Mouse (Mus musculus): ENCODE data around the gene Camk2g. TPM values are rescaled to one million over a fixed set of nuclear protein-coding genes. Genes with fewer than 3 reads are reported as not detected.

The Camk2g gene
- polyA plus RNA-seq, 1 experiment = 42.3 TPM

- DNase-seq = no peak
- H3K4me3 ChIP-seq (ENCODE audit: control insufficient read depth, insufficient read depth, low read length) = no peak overlapping the region
- H3K27ac ChIP-seq (ENCODE audit: control insufficient read depth, insufficient read depth, low read length) = no peak overlapping the region
- no peak for TF ChIP-seq CTCF (IDR thresholded peaks at IDR 0.05; ENCODE audit: borderline replicate concordance, control insufficient read depth, extremely low read depth, insufficient read depth, low read length, poor library complexity)
- TF ChIP-seq POLR2A (IDR thresholded peaks at IDR 0.05; ENCODE audit: control insufficient read depth, extremely low read depth, insufficient read depth, low read length, poor library complexity) = no peak
- H3K36me3 ChIP-seq (ENCODE audit: control insufficient read depth, insufficient read depth, low read length) = no peaks in the 10 kb centered on the region
- WGBS = 65% methylated on average over 7 of the region's 7 CpGs
- H3K4me1 ChIP-seq (replicated peaks; ENCODE audit: control insufficient read depth, insufficient read depth, low read length) = peaks cover 16% of the 10 kb centered on the region
- no peaks in the 10 kb centered on the region; the same call in 1 of the 2 replicates for H3K27me3 ChIP-seq (ENCODE audit: control insufficient read depth, insufficient read depth, low read length)
These were observed 40.2 kb upstream of the Camk2g start for GRCm38 (mm10) chr14:20834136-20834535.

GRCm38 (mm10) chr14:20833525-20833924, 39.6 kb upstream of the Camk2g start:
- TF ChIP-seq POLR2A (IDR thresholded peaks at IDR 0.05; ENCODE audit: control insufficient read depth, extremely low read depth, insufficient read depth, low read length, poor library complexity) (no peak), CTCF (IDR thresholded peaks at IDR 0.05; ENCODE audit: borderline replicate concordance, control insufficient read depth, extremely low read depth, insufficient read depth, low read length, poor library complexity) (no peak)
- DNase-seq = no peak
- H3K36me3 ChIP-seq (ENCODE audit: control insufficient read depth, insufficient read depth, low read length) = no peaks in the 10 kb centered on the region
- peaks cover 16% of the 10 kb centered on the region for H3K4me1 ChIP-seq (replicated peaks; ENCODE audit: control insufficient read depth, insufficient read depth, low read length)
- no peak overlapping the region for H3K4me3 ChIP-seq (ENCODE audit: control insufficient read depth, insufficient read depth, low read length)
- no peaks in the 10 kb centered on the region; the same call in 1 of the 2 replicates for H3K27me3 ChIP-seq (ENCODE audit: control insufficient read depth, insufficient read depth, low read length)
- 86% methylated on average over 4 of the region's 4 CpGs for WGBS
- no peak overlapping the region for H3K27ac ChIP-seq (ENCODE audit: control insufficient read depth, insufficient read depth, low read length)

- WGBS = 89% methylated on average over 1 of the region's 1 CpGs
- Histone ChIP-seq H3K4me1 (replicated peaks; ENCODE audit: control insufficient read depth, insufficient read depth, low read length) (peaks cover 13% of the 10 kb centered on the region), H3K36me3 (ENCODE audit: control insufficient read depth, insufficient read depth, low read length) (no peaks in the 10 kb centered on the region), H3K4me3 (ENCODE audit: control insufficient read depth, insufficient read depth, low read length) (no peak overlapping the region), H3K27ac (ENCODE audit: control insufficient read depth, insufficient read depth, low read length) (no peak overlapping the region), H3K27me3 (ENCODE audit: control insufficient read depth, insufficient read depth, low read length) (no peaks in the 10 kb centered on the region; the same call in 1 of the 2 replicates)
- DNase-seq = no peak
- TF ChIP-seq POLR2A (IDR thresholded peaks at IDR 0.05; ENCODE audit: control insufficient read depth, extremely low read depth, insufficient read depth, low read length, poor library complexity) = no peak
- TF ChIP-seq CTCF (IDR thresholded peaks at IDR 0.05; ENCODE audit: borderline replicate concordance, control insufficient read depth, extremely low read depth, insufficient read depth, low read length, poor library complexity) = no peak
These were observed 38.0 kb upstream of the Camk2g start for GRCm38 (mm10) chr14:20831915-20832314.

- Histone ChIP-seq H3K27ac (ENCODE audit: control insufficient read depth, insufficient read depth, low read length) (no peak overlapping the region), H3K36me3 (ENCODE audit: control insufficient read depth, insufficient read depth, low read length) (no peaks in the 10 kb centered on the region), H3K27me3 (ENCODE audit: control insufficient read depth, insufficient read depth, low read length) (no peaks in the 10 kb centered on the region), H3K4me1 (replicated peaks; ENCODE audit: control insufficient read depth, insufficient read depth, low read length) (peaks cover 8% of the 10 kb centered on the region), H3K4me3 (ENCODE audit: control insufficient read depth, insufficient read depth, low read length) (no peak overlapping the region)
- 97% methylated on average over 9 of the region's 9 CpGs for WGBS
- DNase-seq = no peak
- TF ChIP-seq CTCF (IDR thresholded peaks at IDR 0.05; ENCODE audit: borderline replicate concordance, control insufficient read depth, extremely low read depth, insufficient read depth, low read length, poor library complexity) = no peak
These were observed 37.4 kb upstream of the Camk2g start for GRCm38 (mm10) chr14:20831141-20831910.

GRCm38 (mm10) chr14:20829523-20830366, 35.9 kb upstream of the Camk2g start:
- Histone ChIP-seq H3K27me3 (ENCODE audit: control insufficient read depth, insufficient read depth, low read length) (no peaks in the 10 kb centered on the region), H3K4me1 (replicated peaks; ENCODE audit: control insufficient read depth, insufficient read depth, low read length) (peaks cover 4% of the 10 kb centered on the region), H3K4me3 (ENCODE audit: control insufficient read depth, insufficient read depth, low read length) (no peak overlapping the region), H3K27ac (ENCODE audit: control insufficient read depth, insufficient read depth, low read length) (no peak overlapping the region), H3K36me3 (ENCODE audit: control insufficient read depth, insufficient read depth, low read length) (no peaks in the 10 kb centered on the region)
- DNase-seq = no peak
- WGBS = 16% methylated on average over 12 of the region's 12 CpGs
- no peak for TF ChIP-seq POLR2A (IDR thresholded peaks at IDR 0.05; ENCODE audit: control insufficient read depth, extremely low read depth, insufficient read depth, low read length, poor library complexity)
- TF ChIP-seq CTCF (IDR thresholded peaks at IDR 0.05; ENCODE audit: borderline replicate concordance, control insufficient read depth, extremely low read depth, insufficient read depth, low read length, poor library complexity) = no peak

GRCm38 (mm10) chr14:20828524-20828923, 34.6 kb upstream of the Camk2g start:
- H3K27me3 ChIP-seq (ENCODE audit: control insufficient read depth, insufficient read depth, low read length) = no peaks in the 10 kb centered on the region
- TF ChIP-seq POLR2A (IDR thresholded peaks at IDR 0.05; ENCODE audit: control insufficient read depth, extremely low read depth, insufficient read depth, low read length, poor library complexity) (no peak), CTCF (IDR thresholded peaks at IDR 0.05; ENCODE audit: borderline replicate concordance, control insufficient read depth, extremely low read depth, insufficient read depth, low read length, poor library complexity) (no peak)
- WGBS = 55% methylated on average over 3 of the region's 3 CpGs
- H3K27ac ChIP-seq (ENCODE audit: control insufficient read depth, insufficient read depth, low read length) = no peak overlapping the region
- peaks cover 4% of the 10 kb centered on the region for H3K4me1 ChIP-seq (replicated peaks; ENCODE audit: control insufficient read depth, insufficient read depth, low read length)
- no peaks in the 10 kb centered on the region for H3K36me3 ChIP-seq (ENCODE audit: control insufficient read depth, insufficient read depth, low read length)
- no peak overlapping the region for H3K4me3 ChIP-seq (ENCODE audit: control insufficient read depth, insufficient read depth, low read length)
- DNase-seq = no peak

Data from thymus, adult 2 months (tissue).